Mouse (Mus musculus): Measurements from ENCODE around the gene Fbxo5. TPM values are rescaled to one million over a fixed set of nuclear protein-coding genes. Genes with fewer than 3 reads are reported as not detected.

Gene Fbxo5
- polyA plus RNA-seq (2017; shearing (Covaris generic)): 19.3 TPM

DNA sequence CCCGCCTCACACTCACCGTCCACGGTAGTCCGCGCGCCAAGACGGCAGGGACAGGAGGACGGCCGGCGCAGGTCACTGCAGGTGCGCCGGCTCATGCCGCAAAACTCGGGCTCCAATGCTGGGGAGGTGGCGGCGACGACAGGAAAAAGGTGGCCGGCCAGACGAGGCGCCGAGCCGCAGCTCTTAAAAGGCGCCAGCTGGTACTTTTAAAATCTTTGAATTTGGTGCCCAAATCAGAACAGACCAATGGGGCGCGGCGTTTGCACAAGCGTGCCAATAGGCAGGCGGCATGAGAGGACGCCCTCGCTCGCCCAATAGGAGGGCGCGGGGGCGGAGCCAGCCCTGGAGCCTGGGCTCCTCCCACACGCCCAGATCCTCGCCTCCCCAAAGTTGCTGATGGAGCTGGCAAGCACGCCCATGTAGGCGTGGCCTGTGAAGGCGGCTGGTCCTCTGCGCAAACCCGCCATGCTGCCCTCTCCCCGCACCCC lies at the start of gene Fbxo5:
TSS of gene Fbxo5 (minus strand) at position 358 of the 488 bp plus-strand sequence.

DNA sequence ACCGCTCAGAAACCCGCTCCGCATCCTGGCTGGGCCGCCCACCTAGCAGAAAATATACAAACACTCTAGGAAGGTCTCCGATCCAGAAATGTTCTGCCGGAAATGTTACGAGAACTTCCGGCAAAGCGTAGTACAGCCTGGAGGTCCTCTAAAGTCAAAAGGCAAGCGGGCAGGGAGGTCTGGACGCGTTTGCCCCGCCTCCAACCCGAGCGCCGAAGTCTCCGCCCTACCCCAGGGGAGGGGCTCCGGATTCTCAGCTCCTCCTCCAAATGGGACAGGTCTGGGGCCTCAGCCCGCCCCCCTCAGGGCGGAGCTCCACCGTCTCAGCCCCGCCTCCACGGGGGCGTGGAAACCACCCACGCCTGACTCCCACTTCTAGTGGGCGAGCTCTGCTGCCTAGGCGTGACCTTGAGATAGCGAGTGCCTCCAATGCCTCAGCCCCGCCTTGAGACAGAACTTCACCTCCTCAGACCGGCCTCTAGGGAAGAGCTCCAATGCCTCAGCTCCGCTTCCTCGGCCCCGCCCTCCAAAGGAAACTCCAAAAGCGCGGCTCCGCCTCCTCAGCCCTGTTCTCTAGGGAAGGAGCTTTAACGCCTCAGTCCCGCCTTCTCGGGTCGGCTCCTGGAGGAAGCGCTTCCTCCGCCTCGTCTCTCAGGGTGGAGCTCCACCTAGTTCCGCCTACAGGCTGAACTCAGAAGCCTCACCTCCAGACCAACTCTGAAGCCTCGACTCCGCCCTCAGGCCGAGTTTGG lies 18.5 kb upstream of the Fbxo5 start, which contains the start of gene Mtrf1l:
TSS of gene Mtrf1l (minus strand) at position 171 of the 752 bp plus-strand sequence.

Other genes with a start within 250 kb of the Fbxo5 start
- gene Myct1, start 211.8 kb downstream of the Fbxo5 start, polyA plus RNA-seq (2017; shearing (Covaris generic)): not detected
- not detected for gene Vip, start 166.4 kb downstream of the Fbxo5 start, polyA plus RNA-seq (2017; shearing (Covaris generic))
- gene Mtrf1l, start 18.3 kb upstream of the Fbxo5 start, polyA plus RNA-seq (2017; shearing (Covaris generic)): 22.2 TPM
- gene Rgs17, start 116.8 kb upstream of the Fbxo5 start, polyA plus RNA-seq (2017; shearing (Covaris generic)): 0.11 TPM

Measured in CD4-positive, CD25-positive, alpha-beta regulatory T cell (primary cell).